Mouse (Mus musculus) MEL (cell line): Measurements from ENCODE around the gene Vav3. TPM values are rescaled to one million over a fixed set of nuclear protein-coding genes. Genes with fewer than 3 reads are reported as not detected.

Experiments used
- DNase-seq: peaks from one replicate; pipeline ENCODE4 v3.0.0; 2011; ENCODE audit warnings: low read depth, low spot score
- H3K27ac ChIP-seq: 2 replicates; pipeline ENCODE4 v1.5.1; 2012; ENCODE audit warnings: low read depth, mild to moderate bottlenecking, control low read depth, low read length, moderate library complexity; ENCODE audit not compliant: control insufficient read depth
- H3K27me3 ChIP-seq, 2 experiments: fragments of 150-350 bp in 1 of 2; sonication (generic) in 1 of 2; 2 replicates each; pipeline ENCODE4 v1.6.1; 2012; ENCODE audit warnings: low read length in 2 of 2, mild to moderate bottlenecking in 2 of 2, improper control_type of control experiment in 1 of 2, moderate library complexity in 1 of 2; ENCODE audit not compliant: insufficient read depth in 2 of 2, control insufficient read depth in 1 of 2
- H3K36me3 ChIP-seq, 2 experiments: 2 replicates each; pipeline ENCODE4 v1.6.1; 2012 to 2014; ENCODE audit warnings: low read length in 2 of 2, improper control_type of control experiment in 1 of 2, inconsistent platforms in 1 of 2, mild to moderate bottlenecking in 1 of 2; ENCODE audit not compliant: insufficient read depth in 2 of 2, control insufficient read depth in 1 of 2
- H3K4me1 ChIP-seq, 2 experiments: fragments of 150-350 bp in 1 of 2; sonication (generic) in 1 of 2; 2 replicates each; pipeline ENCODE4 v1.6.1; 2012; ENCODE audit warnings: low read length in 2 of 2, improper control_type of control experiment in 1 of 2, mild to moderate bottlenecking in 1 of 2; ENCODE audit not compliant: insufficient read depth in 2 of 2, control insufficient read depth in 1 of 2
- H3K4me3 ChIP-seq, 2 experiments: fragments of 150-350 bp in 1 of 2; sonication (generic) in 1 of 2; 2 replicates each; pipeline ENCODE4 v1.5.1; 2012; ENCODE audit warnings: low read depth in 2 of 2, low read length in 2 of 2, mild to moderate bottlenecking in 2 of 2, moderate library complexity in 2 of 2, control low read depth in 1 of 2, improper control_type of control experiment in 1 of 2; ENCODE audit not compliant: control insufficient read depth in 1 of 2, insufficient read depth in 1 of 2
- H3K79me2 ChIP-seq: 2 replicates; pipeline ENCODE4 v1.6.1; 2012; ENCODE audit warnings: mild to moderate bottlenecking, low read length, moderate library complexity; ENCODE audit not compliant: control insufficient read depth, poor library complexity, insufficient read depth
- H3K9ac ChIP-seq: 2 replicates; pipeline ENCODE4 v1.6.1; 2012; ENCODE audit warnings: low read depth, mild to moderate bottlenecking, control low read depth, low read length, moderate library complexity; ENCODE audit not compliant: control insufficient read depth, poor library complexity, severe bottlenecking
- H3K9me3 ChIP-seq: fragments of 150-350 bp; sonication (generic); replicated peaks from 2 replicates; pipeline ENCODE4 v1.6.1; 2012; ENCODE audit warnings: mild to moderate bottlenecking, low read length, improper control_type of control experiment, moderate library complexity; ENCODE audit not compliant: insufficient read depth
- CHD1 ChIP-seq: IDR thresholded peaks from 2 replicates; pipeline ENCODE4 v1.6.1; 2012; ENCODE audit warnings: low read depth, mild to moderate bottlenecking, inconsistent platforms, low read length, improper control_type of control experiment
- CHD2 ChIP-seq: IDR thresholded peaks from 2 replicates; pipeline ENCODE4 v1.6.1; 2011; ENCODE audit warnings: low read length, improper control_type of control experiment
- E2F4 ChIP-seq: IDR thresholded peaks from 2 replicates; pipeline ENCODE4 v1.6.1; 2011; ENCODE audit warnings: low read depth, low read length, improper control_type of control experiment, borderline replicate concordance
- HCFC1 ChIP-seq: IDR thresholded peaks from 2 replicates; pipeline ENCODE4 v1.6.1; 2012; ENCODE audit warnings: low read depth, mild to moderate bottlenecking, inconsistent platforms, low read length, improper control_type of control experiment, moderate library complexity
- JUND ChIP-seq: IDR thresholded peaks from 2 replicates; pipeline ENCODE4 v1.6.1; 2011; ENCODE audit warnings: low read depth, mild to moderate bottlenecking, improper control_type of control experiment, low read length
- KAT2A ChIP-seq: conservative IDR thresholded peaks from 2 replicates; pipeline ENCODE4 v1.6.1; 2012; ENCODE audit warnings: low read depth, low read length, improper control_type of control experiment, inconsistent platforms
- MAX ChIP-seq: IDR thresholded peaks from 2 replicates; pipeline ENCODE4 v1.6.1; 2011; ENCODE audit warnings: low read length, improper control_type of control experiment
- MAZ ChIP-seq: IDR thresholded peaks from 2 replicates; pipeline ENCODE4 v1.6.1; 2012; ENCODE audit warnings: low read depth, mild to moderate bottlenecking, inconsistent platforms, low read length, improper control_type of control experiment
- NRF1 ChIP-seq: IDR thresholded peaks from 2 replicates; pipeline ENCODE4 v1.6.1; 2014; ENCODE audit warnings: low read depth, mild to moderate bottlenecking, inconsistent platforms, low read length, improper control_type of control experiment, moderate library complexity; ENCODE audit not compliant: poor library complexity, insufficient read depth, severe bottlenecking
- POLR2A ChIP-seq, 2 experiments: IDR thresholded peaks; 2 replicates each; pipeline ENCODE4 v1.6.1; 2011 to 2012; ENCODE audit warnings: low read length in 2 of 2, mild to moderate bottlenecking in 2 of 2, control low read depth in 1 of 2, improper control_type of control experiment in 1 of 2, low read depth in 1 of 2, moderate library complexity in 1 of 2; ENCODE audit not compliant: control insufficient read depth in 1 of 2, insufficient read depth in 1 of 2, poor library complexity in 1 of 2
- POLR2AphosphoS5 ChIP-seq: IDR thresholded peaks from 2 replicates; pipeline ENCODE4 v1.6.1; 2012; ENCODE audit warnings: low read depth, borderline replicate concordance, mild to moderate bottlenecking, inconsistent platforms, low read length, moderate library complexity, mixed read lengths
- RAD21 ChIP-seq: IDR thresholded peaks from 2 replicates; pipeline ENCODE4 v1.6.1; 2011; ENCODE audit warnings: mild to moderate bottlenecking, low read depth, low read length, improper control_type of control experiment
- RCOR1 ChIP-seq: IDR thresholded peaks from 2 replicates; pipeline ENCODE4 v1.6.1; 2012; ENCODE audit warnings: low read depth, mild to moderate bottlenecking, inconsistent platforms, low read length, improper control_type of control experiment
- SIN3A ChIP-seq: IDR thresholded peaks from 2 replicates; pipeline ENCODE4 v1.6.1; 2012; ENCODE audit warnings: low read length, improper control_type of control experiment, inconsistent platforms
- TAL1 ChIP-seq: IDR thresholded peaks from 2 replicates; pipeline ENCODE4 v1.6.1; 2012; ENCODE audit warnings: mild to moderate bottlenecking, inconsistent platforms, low read length, moderate library complexity, mixed read lengths
- TBP ChIP-seq: IDR thresholded peaks from 2 replicates; pipeline ENCODE4 v1.8.0; 2011; ENCODE audit warnings: low read depth, low read length, improper control_type of control experiment
- USF2 ChIP-seq, 2 experiments: IDR thresholded peaks; 2 replicates each; pipeline ENCODE4 v1.6.1; 2011 to 2012; ENCODE audit warnings: improper control_type of control experiment in 2 of 2, low read length in 2 of 2, borderline replicate concordance in 1 of 2, inconsistent platforms in 1 of 2, low read depth in 1 of 2, mild to moderate bottlenecking in 1 of 2; ENCODE audit not compliant: insufficient read depth in 1 of 2
- ZNF384 ChIP-seq: IDR thresholded peaks from 2 replicates; pipeline ENCODE4 v1.6.1; 2012; ENCODE audit warnings: low read depth, mild to moderate bottlenecking, inconsistent platforms, low read length, improper control_type of control experiment
- polyA plus RNA-seq, 2 experiments: library from polyadenylated mRNA; stranded (reverse) in 1 of 2; unstranded in 1 of 2; fragments of >175 nt in 1 of 2; fragments of >200 nt in 1 of 2; gene quantifications; 2 replicates each; pipeline versions ENCODE4 v1.2.1 to v1.2.4; 2012; ENCODE audit warnings: low replicate concordance in 2 of 2, low read depth in 1 of 2; ENCODE audit not compliant: insufficient read length in 2 of 2, insufficient read depth in 1 of 2, missing spikeins in 1 of 2
- total RNA-seq: library from RNA; depleted of rRNA; stranded (reverse); fragments of 300-350 nt; gene quantifications from 2 replicates; pipeline ENCODE4 v1.2.3, GENCODE M21; 2012

Gene Vav3
- total and polyA plus RNA-seq, 3 experiments = not detected

DNA sequence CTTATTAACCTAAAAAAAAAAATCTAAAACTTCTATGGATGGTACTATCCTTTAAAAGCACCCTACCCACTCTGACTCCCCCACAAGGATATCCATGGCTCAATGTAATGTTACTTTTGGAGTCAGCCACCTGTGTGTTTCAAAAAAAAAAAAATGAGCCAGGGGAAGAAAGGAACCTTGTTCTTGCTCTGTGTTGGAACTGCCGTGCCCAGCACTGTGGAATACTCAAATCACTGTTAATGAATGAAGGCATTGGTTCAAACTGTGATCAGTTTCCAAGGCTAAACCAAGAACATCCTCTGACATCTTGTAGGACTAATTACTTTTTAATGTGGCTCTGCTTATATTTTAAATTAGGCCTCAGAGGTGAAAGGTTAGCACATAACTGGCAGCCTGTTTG lies 282.4 kb downstream of the Vav3 start:
- H3K9ac ChIP-seq = no peak overlapping the region
- H3K27me3 ChIP-seq = no peaks in the 10 kb centered on the region
- H3K4me3 ChIP-seq = no peak overlapping the region
- H3K36me3 ChIP-seq = no peaks in the 10 kb centered on the region
- TF ChIP-seq TAL1 = no peak
- TF ChIP-seq POLR2A (IDR thresholded peaks at IDR 0.05; ENCODE audit: control insufficient read depth in 1 of 2, insufficient read depth in 1 of 2, low read depth in 1 of 2, low read length in 2 of 2, poor library complexity in 1 of 2) = no peak
- TF ChIP-seq TBP = no peak
- TF ChIP-seq CHD2 = no peak
- TF ChIP-seq RCOR1 = no peak
- no peak for TF ChIP-seq KAT2A
- H3K9me3 ChIP-seq = no peaks in the 10 kb centered on the region
- H3K4me1 ChIP-seq = no peaks in the 10 kb centered on the region
- no peak overlapping the region for H3K27ac ChIP-seq
- no peak for DNase-seq
- no peaks in the 10 kb centered on the region for H3K79me2 ChIP-seq

DNA sequence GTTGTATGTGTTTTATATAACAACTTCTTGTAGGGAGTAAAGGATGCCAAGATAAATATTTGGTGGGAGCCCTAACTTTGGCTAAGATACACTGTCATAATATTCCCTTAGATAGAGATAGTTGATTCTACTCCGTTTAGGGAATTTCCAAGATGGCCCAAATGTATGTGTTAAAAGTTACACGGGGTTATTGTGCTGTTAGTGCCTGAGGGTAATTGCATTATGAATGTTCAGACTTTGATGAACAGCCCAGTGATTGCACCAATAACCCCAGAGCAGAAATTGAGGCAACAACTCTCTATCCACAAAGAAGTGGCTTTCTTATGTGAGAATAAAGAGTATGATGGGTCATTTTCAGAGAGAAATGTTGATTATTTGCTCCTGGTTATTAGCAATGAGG lies 283.3 kb downstream of the Vav3 start:
- no peak for DNase-seq
- Histone ChIP-seq H3K4me3 (no peak overlapping the region), H3K9me3 (no peaks in the 10 kb centered on the region), H3K79me2 (no peaks in the 10 kb centered on the region), H3K27me3 (no peaks in the 10 kb centered on the region), H3K9ac (no peak overlapping the region), H3K36me3 (no peaks in the 10 kb centered on the region), H3K4me1 (no peaks in the 10 kb centered on the region), H3K27ac (no peak overlapping the region)
- TF ChIP-seq TBP (no peak), POLR2AphosphoS5 (no peak), JUND (no peak), KAT2A (no peak), POLR2A (IDR thresholded peaks at IDR 0.05; ENCODE audit: control insufficient read depth in 1 of 2, insufficient read depth in 1 of 2, low read depth in 1 of 2, low read length in 2 of 2, poor library complexity in 1 of 2) (no peak), CHD1 (no peak), USF2 (IDR thresholded peaks at IDR 0.05; ENCODE audit: borderline replicate concordance in 1 of 2, insufficient read depth in 1 of 2, low read depth in 1 of 2, low read length in 2 of 2) (no peak), RAD21 (no peak), TAL1 (no peak), HCFC1 (no peak), MAX (no peak), NRF1 (no peak), SIN3A (no peak), ZNF384 (no peak), MAZ (no peak), E2F4 (no peak)
